Mouse (Mus musculus): ENCODE results near the gene Pde4a.

DNA sequence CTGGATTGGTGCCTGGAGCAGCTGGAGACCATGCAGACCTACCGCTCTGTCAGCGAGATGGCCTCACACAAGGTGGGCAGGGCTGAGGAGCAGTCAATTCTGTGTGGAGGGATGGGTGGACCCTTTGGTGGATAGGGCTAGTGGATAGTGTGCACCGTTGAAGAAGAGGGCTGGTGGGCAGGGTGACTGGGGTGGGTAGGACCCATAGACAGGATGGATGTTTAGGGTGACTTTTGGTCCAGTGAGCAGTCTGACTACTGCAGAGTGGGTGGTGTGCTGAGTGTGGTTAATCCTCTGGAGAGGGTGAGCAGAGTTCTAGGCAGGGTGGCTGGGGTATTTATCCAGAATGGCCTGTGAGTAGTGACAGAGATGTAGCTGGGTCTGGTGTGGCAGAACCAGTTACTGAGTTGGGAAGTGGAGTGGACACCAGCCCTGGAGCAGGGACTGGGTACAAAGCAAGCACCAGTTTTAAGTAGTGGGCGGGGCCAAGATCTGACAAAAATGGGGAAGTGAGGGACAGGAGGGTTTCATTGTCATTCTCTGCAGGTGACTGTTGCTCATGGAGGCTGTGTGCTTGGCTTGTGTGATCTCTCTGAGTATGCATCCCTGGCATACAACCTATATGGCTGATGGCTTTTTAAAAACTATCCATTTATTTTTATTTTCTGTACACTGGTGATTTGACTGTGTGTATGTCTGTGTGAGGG lies 29.4 kb downstream of the Pde4a start:
- TF ChIP-seq CTCF (IDR thresholded peaks at IDR 0.05; ENCODE audit: low read depth, low read length): no peak
- no peak for TF ChIP-seq POLR2A (IDR thresholded peaks at IDR 0.05; ENCODE audit: insufficient read depth, low read length)
- no peak for TF ChIP-seq EP300 (IDR thresholded peaks at IDR 0.05; ENCODE audit: insufficient read depth, low read depth, low read length)

All from ES-Bruce4 (cell line).